In the genomic region with DNA sequence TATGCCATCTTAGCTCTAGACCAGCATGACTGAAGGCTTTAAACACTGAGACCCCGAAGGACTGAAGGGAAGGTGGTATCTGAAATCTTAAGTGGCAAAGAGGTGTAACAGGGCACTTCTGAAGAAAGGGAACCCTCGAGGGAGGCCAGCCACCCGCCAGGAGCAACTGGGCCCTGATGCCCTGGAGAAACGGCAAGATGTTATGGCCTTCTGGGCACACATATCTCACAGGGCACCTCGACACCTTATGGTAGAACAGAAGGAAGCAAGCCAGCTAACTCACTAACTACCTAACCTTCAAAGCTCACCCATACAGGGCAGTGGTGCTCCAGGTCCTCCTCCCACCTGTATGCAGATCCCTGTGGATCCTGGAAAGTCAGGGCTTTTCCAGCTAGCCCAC, we compare ENCODE assay signal across 15 mouse cellular contexts. TPM values are rescaled to one million over a fixed set of nuclear protein-coding genes. Genes with fewer than 3 reads are reported as not detected.
DNase-seq lines count a peak whose midpoint lies in the region; ATAC-seq lines count a peak whose summit lies in the region.
"Had no signal": no experiment of that assay in that cellular context is flagged by ENCODE, and none has a peak within 500 bp of the region (broad histone marks: within the 10 kb centered on the region; RNA-seq: fewer than 3 reads in every experiment).

No protein-coding gene starts in this region.

- H3K27me3 ChIP-seq in liver, embryonic 12.5 days (replicated peaks): no peaks in the 10 kb centered on the region
- no peaks in the 10 kb centered on the region for H3K27me3 ChIP-seq in liver, embryonic 11.5 days (replicated peaks; ENCODE audit: control insufficient read depth, insufficient read depth, low read length)
- H3K27me3 ChIP-seq in embryonic facial prominence, embryonic 12.5 days: no peaks in the 10 kb centered on the region
- no peaks in the 10 kb centered on the region for H3K27me3 ChIP-seq in forebrain, embryonic 16.5 days (replicated peaks; ENCODE audit: control insufficient read depth, insufficient read depth, low read length)
- H3K27me3 ChIP-seq in midbrain, embryonic 14.5 days (ENCODE audit: control insufficient read depth, insufficient read depth, low read length): no peaks in the 10 kb centered on the region
- no peaks in the 10 kb centered on the region for H3K27me3 ChIP-seq in heart, embryonic 12.5 days (replicated peaks)
- H3K27me3 ChIP-seq: lung, embryonic 15.5 days had no signal

- no peak for ATAC-seq in liver, embryonic 12.5 days
- no peak for ATAC-seq in liver, embryonic 11.5 days (replicated peaks; ENCODE audit: low FRiP score)
- ATAC-seq in embryonic facial prominence, embryonic 12.5 days (ENCODE audit: insufficient number of reproducible peaks, insufficient read depth, low FRiP score, low TSS enrichment): no peak
- no peak for ATAC-seq in forebrain, embryonic 16.5 days
- no peak for ATAC-seq in midbrain, embryonic 14.5 days (ENCODE audit: low FRiP score, low TSS enrichment)
- no peak for ATAC-seq in heart, embryonic 12.5 days (ENCODE audit: insufficient number of reproducible peaks, low FRiP score)
- ATAC-seq: CD4-positive, CD25-positive, alpha-beta regulatory T cell, adult 4 months had no signal

- H3K4me2 ChIP-seq in liver, embryonic 12.5 days: peak overlapping the region; percentile 93; the same call in 1 of the 2 replicates
- no peak overlapping the region for H3K4me2 ChIP-seq in liver, embryonic 11.5 days
- peak overlapping the region; percentile 81; the same call in 1 of the 2 replicates for H3K4me2 ChIP-seq in embryonic facial prominence, embryonic 12.5 days (replicated peaks)
- H3K4me2 ChIP-seq in forebrain, embryonic 16.5 days (ENCODE audit: low read length): 0 out of 2 replicates have a peak overlapping the region, but pooled peaks have one; percentile 72
- peak overlapping the region; percentile 63 for H3K4me2 ChIP-seq in midbrain, embryonic 14.5 days (ENCODE audit: low read length)
- no peak overlapping the region for H3K4me2 ChIP-seq in heart, embryonic 12.5 days

- 68% methylated on average over 5 of the region's 5 CpGs for WGBS in liver, embryonic 12.5 days (ENCODE audit: insufficient replicate concordance)
- WGBS in liver, embryonic 11.5 days: 86% methylated on average over 5 of the region's 5 CpGs
- 93% methylated on average over 5 of the region's 5 CpGs for WGBS in embryonic facial prominence, embryonic 12.5 days
- 92% methylated on average over 5 of the region's 5 CpGs for WGBS in forebrain, embryonic 16.5 days
- WGBS in midbrain, embryonic 14.5 days: 98% methylated on average over 5 of the region's 5 CpGs
- 85% methylated on average over 5 of the region's 5 CpGs for WGBS in heart, embryonic 12.5 days

- 0 out of 2 replicates have a peak, but pooled peaks cover 2% of the 10 kb centered on the region for H3K9me3 ChIP-seq in liver, embryonic 12.5 days (replicated peaks)
- H3K9me3 ChIP-seq in liver, embryonic 11.5 days (ENCODE audit: control insufficient read depth, low read length): no peaks in the 10 kb centered on the region
- H3K9me3 ChIP-seq in embryonic facial prominence, embryonic 12.5 days: no peaks in the 10 kb centered on the region
- no peaks in the 10 kb centered on the region for H3K9me3 ChIP-seq in forebrain, embryonic 16.5 days (ENCODE audit: control insufficient read depth, low read length)
- H3K9me3 ChIP-seq in midbrain, embryonic 14.5 days (ENCODE audit: control insufficient read depth, low read length): no peaks in the 10 kb centered on the region
- no peaks in the 10 kb centered on the region for H3K9me3 ChIP-seq in heart, embryonic 12.5 days (replicated peaks)
- H3K9me3 ChIP-seq: lung, embryonic 15.5 days had no signal

- no peak overlapping the region for H3K4me3 ChIP-seq in liver, embryonic 12.5 days
- H3K4me3 ChIP-seq in liver, embryonic 11.5 days (ENCODE audit: low read depth, low read length): no peak overlapping the region
- no peak overlapping the region for H3K4me3 ChIP-seq in embryonic facial prominence, embryonic 12.5 days
- H3K4me3 ChIP-seq in forebrain, embryonic 16.5 days (replicated peaks; ENCODE audit: low read length): no peak overlapping the region
- peak overlapping the region; percentile 76; the same call in 1 of the 2 replicates for H3K4me3 ChIP-seq in midbrain, embryonic 14.5 days (replicated peaks; ENCODE audit: low read depth, low read length)
- H3K4me3 ChIP-seq in heart, embryonic 12.5 days: no peak overlapping the region

- peaks cover 18% of the 10 kb centered on the region for H3K36me3 ChIP-seq in liver, embryonic 12.5 days
- peaks cover 3% of the 10 kb centered on the region for H3K36me3 ChIP-seq in liver, embryonic 11.5 days (ENCODE audit: control insufficient read depth, insufficient read depth, low read length)
- peaks cover 13% of the 10 kb centered on the region for H3K36me3 ChIP-seq in embryonic facial prominence, embryonic 12.5 days
- peaks cover 9% of the 10 kb centered on the region; the same call in 1 of the 2 replicates for H3K36me3 ChIP-seq in forebrain, embryonic 16.5 days (ENCODE audit: control insufficient read depth, insufficient read depth)
- H3K36me3 ChIP-seq in midbrain, embryonic 14.5 days (ENCODE audit: control insufficient read depth, insufficient read depth, low read length): peaks cover 13% of the 10 kb centered on the region
- peaks cover 11% of the 10 kb centered on the region for H3K36me3 ChIP-seq in heart, embryonic 12.5 days

- 0 out of 2 replicates have a peak overlapping the region, but pooled peaks have one; percentile 90 for H3K9ac ChIP-seq in liver, embryonic 12.5 days
- H3K9ac ChIP-seq in liver, embryonic 11.5 days (ENCODE audit: low read depth, low read length): no peak overlapping the region
- H3K9ac ChIP-seq in embryonic facial prominence, embryonic 12.5 days: no peak overlapping the region
- H3K9ac ChIP-seq in forebrain, embryonic 16.5 days (replicated peaks; ENCODE audit: low read depth, low read length): no peak overlapping the region
- H3K9ac ChIP-seq in midbrain, embryonic 14.5 days (replicated peaks; ENCODE audit: low read length): no peak overlapping the region
- H3K9ac ChIP-seq in heart, embryonic 12.5 days: no peak overlapping the region
- H3K9ac ChIP-seq: lung, embryonic 15.5 days had no signal

- peaks cover 52% of the 10 kb centered on the region for H3K4me1 ChIP-seq in liver, embryonic 12.5 days
- H3K4me1 ChIP-seq in liver, embryonic 11.5 days (replicated peaks; ENCODE audit: control insufficient read depth, insufficient read depth, low read length): peaks cover 13% of the 10 kb centered on the region
- H3K4me1 ChIP-seq in embryonic facial prominence, embryonic 12.5 days: peaks cover 24% of the 10 kb centered on the region; the same call in 1 of the 2 replicates
- H3K4me1 ChIP-seq in forebrain, embryonic 16.5 days (replicated peaks; ENCODE audit: control insufficient read depth, insufficient read depth, low read length): peaks cover 19% of the 10 kb centered on the region
- peaks cover 18% of the 10 kb centered on the region for H3K4me1 ChIP-seq in midbrain, embryonic 14.5 days (ENCODE audit: control insufficient read depth, insufficient read depth, low read length)
- peaks cover 25% of the 10 kb centered on the region for H3K4me1 ChIP-seq in heart, embryonic 12.5 days (replicated peaks)

- H3K27ac ChIP-seq in liver, embryonic 12.5 days: no peak overlapping the region
- H3K27ac ChIP-seq in liver, embryonic 11.5 days (ENCODE audit: low read depth, low read length): no peak overlapping the region
- 0 out of 2 replicates have a peak overlapping the region, but pooled peaks have one; percentile 30 for H3K27ac ChIP-seq in embryonic facial prominence, embryonic 12.5 days
- no peak overlapping the region for H3K27ac ChIP-seq in forebrain, embryonic 16.5 days (ENCODE audit: low read length)
- H3K27ac ChIP-seq in midbrain, embryonic 14.5 days (replicated peaks; ENCODE audit: low read depth, low read length): no peak overlapping the region
- H3K27ac ChIP-seq in heart, embryonic 12.5 days (ENCODE audit: poor library complexity, severe bottlenecking): no peak overlapping the region
- H3K27ac ChIP-seq: kidney, postnatal 0 days; lung, embryonic 15.5 days had no signal

- no peak for DNase-seq in liver, embryonic 11.5 days (ENCODE audit: low spot score)
- DNase-seq in midbrain, embryonic 14.5 days: no peak
- no peak for DNase-seq in kidney, postnatal 4 days
- DNase-seq in adrenal gland, postnatal 25 days: no peak
- DNase-seq: spleen, adult 18-20 months had no signal

RNA-seq across cellular contexts. Expression of gene Pip4k2b, which starts 2.3 kb away (rescaled TPM):
- 0.92 and 1.1 TPM in 2 replicates for polyA plus RNA-seq in liver, embryonic 12.5 days (2016; fragmentation: Nextera tagmentation; extraction: Ambion mirVana)
- 0.95 and 1.7 TPM in 2 replicates for polyA plus RNA-seq in liver, embryonic 11.5 days (2014; fragmentation: Nextera tagmentation; extraction: Ambion mirVana)
- 2.6 and 3.0 TPM in 2 replicates for polyA plus RNA-seq in embryonic facial prominence, embryonic 12.5 days (2016; fragmentation: Nextera tagmentation; extraction: Ambion mirVana)
- polyA plus RNA-seq in forebrain, embryonic 16.5 days (2015; fragmentation: Nextera tagmentation; extraction: Ambion mirVana): 4.1 and 4.7 TPM in 2 replicates
- 4.8 and 7.7 TPM in 2 replicates for polyA plus RNA-seq in midbrain, embryonic 14.5 days (2014; fragmentation: Nextera tagmentation; extraction: Ambion mirVana)
- 28.7 and 30.7 TPM in 2 replicates for total RNA-seq in adrenal gland, postnatal 25 days (2021)
- 1.3 and 1.4 TPM in 2 replicates for polyA plus RNA-seq in heart, embryonic 12.5 days (2016; fragmentation: Nextera tagmentation; extraction: Ambion mirVana)

RNA-seq across cellular contexts. Expression of gene Cwc25, which starts 24.2 kb away (rescaled TPM):
- polyA plus RNA-seq in liver, embryonic 12.5 days (2016; fragmentation: Nextera tagmentation; extraction: Ambion mirVana): 10.7 and 10.9 TPM in 2 replicates
- polyA plus RNA-seq in liver, embryonic 11.5 days (2014; fragmentation: Nextera tagmentation; extraction: Ambion mirVana): 12.9 and 13.1 TPM in 2 replicates
- polyA plus RNA-seq in embryonic facial prominence, embryonic 12.5 days (2016; fragmentation: Nextera tagmentation; extraction: Ambion mirVana): 23.1 and 24.8 TPM in 2 replicates
- polyA plus RNA-seq in forebrain, embryonic 16.5 days (2015; fragmentation: Nextera tagmentation; extraction: Ambion mirVana): 17.1 and 19.5 TPM in 2 replicates
- 10.9 and 13.2 TPM in 2 replicates for polyA plus RNA-seq in midbrain, embryonic 14.5 days (2014; fragmentation: Nextera tagmentation; extraction: Ambion mirVana)
- 19.5 and 22.6 TPM in 2 replicates for total RNA-seq in adrenal gland, postnatal 25 days (2021)
- polyA plus RNA-seq in heart, embryonic 12.5 days (2016; fragmentation: Nextera tagmentation; extraction: Ambion mirVana): 10.9 and 11.4 TPM in 2 replicates

RNA-seq across cellular contexts. Expression of gene 1700001P01Rik, which starts 33.6 kb away (rescaled TPM):
- not detected in 2 replicates for polyA plus RNA-seq in liver, embryonic 12.5 days (2016; fragmentation: Nextera tagmentation; extraction: Ambion mirVana)
- 0.64 TPM in 1 of 2 replicates, not detected in the other for polyA plus RNA-seq in liver, embryonic 11.5 days (2014; fragmentation: Nextera tagmentation; extraction: Ambion mirVana)
- 0.39 TPM in 1 of 2 replicates, not detected in the other for polyA plus RNA-seq in embryonic facial prominence, embryonic 12.5 days (2016; fragmentation: Nextera tagmentation; extraction: Ambion mirVana)
- 0.57 and 0.85 TPM in 2 replicates for polyA plus RNA-seq in forebrain, embryonic 16.5 days (2015; fragmentation: Nextera tagmentation; extraction: Ambion mirVana)
- polyA plus RNA-seq in midbrain, embryonic 14.5 days (2014; fragmentation: Nextera tagmentation; extraction: Ambion mirVana): not detected in 2 replicates
- not detected in 2 replicates for total RNA-seq in adrenal gland, postnatal 25 days (2021)
- not detected in 2 replicates for polyA plus RNA-seq in heart, embryonic 12.5 days (2016; fragmentation: Nextera tagmentation; extraction: Ambion mirVana)
- total RNA-seq: adrenal gland, adult 18-20 months; heart, postnatal 25 days; monocyte, adult 5-6 weeks had no signal
- polyA plus RNA-seq: CD4-positive, CD25-positive, alpha-beta regulatory T cell, adult 4 months; kidney, postnatal 0 days had no signal

RNA-seq across cellular contexts. Expression of gene Psmb3, which starts 39.0 kb away (rescaled TPM):
- 364 and 370 TPM in 2 replicates for polyA plus RNA-seq in liver, embryonic 12.5 days (2016; fragmentation: Nextera tagmentation; extraction: Ambion mirVana)
- polyA plus RNA-seq in liver, embryonic 11.5 days (2014; fragmentation: Nextera tagmentation; extraction: Ambion mirVana): 558 and 561 TPM in 2 replicates
- polyA plus RNA-seq in embryonic facial prominence, embryonic 12.5 days (2016; fragmentation: Nextera tagmentation; extraction: Ambion mirVana): 447 and 479 TPM in 2 replicates
- polyA plus RNA-seq in forebrain, embryonic 16.5 days (2015; fragmentation: Nextera tagmentation; extraction: Ambion mirVana): 403 and 431 TPM in 2 replicates
- polyA plus RNA-seq in midbrain, embryonic 14.5 days (2014; fragmentation: Nextera tagmentation; extraction: Ambion mirVana): 456 and 503 TPM in 2 replicates
- 216 and 226 TPM in 2 replicates for total RNA-seq in adrenal gland, postnatal 25 days (2021)
- 342 and 374 TPM in 2 replicates for polyA plus RNA-seq in heart, embryonic 12.5 days (2016; fragmentation: Nextera tagmentation; extraction: Ambion mirVana)

RNA-seq across cellular contexts. Expression of gene Rpl23, which starts 40.1 kb away (rescaled TPM):
- polyA plus RNA-seq in liver, embryonic 12.5 days (2016; fragmentation: Nextera tagmentation; extraction: Ambion mirVana): 462 and 473 TPM in 2 replicates
- polyA plus RNA-seq in liver, embryonic 11.5 days (2014; fragmentation: Nextera tagmentation; extraction: Ambion mirVana): 756 and 842 TPM in 2 replicates
- 474 and 481 TPM in 2 replicates for polyA plus RNA-seq in embryonic facial prominence, embryonic 12.5 days (2016; fragmentation: Nextera tagmentation; extraction: Ambion mirVana)
- polyA plus RNA-seq in forebrain, embryonic 16.5 days (2015; fragmentation: Nextera tagmentation; extraction: Ambion mirVana): 298 and 306 TPM in 2 replicates
- 363 and 413 TPM in 2 replicates for polyA plus RNA-seq in midbrain, embryonic 14.5 days (2014; fragmentation: Nextera tagmentation; extraction: Ambion mirVana)
- 741 and 851 TPM in 2 replicates for total RNA-seq in adrenal gland, postnatal 25 days (2021)
- polyA plus RNA-seq in heart, embryonic 12.5 days (2016; fragmentation: Nextera tagmentation; extraction: Ambion mirVana): 404 and 410 TPM in 2 replicates

Comparison
In these comparisons a context has a peak if more than half of its experiments do, and no peak if none do; other contexts are left out.
1. H3K4me2 ChIP-seq: peak in liver, embryonic 12.5 days (single experiment), embryonic facial prominence, embryonic 12.5 days (single experiment), forebrain, embryonic 16.5 days (single experiment) and midbrain, embryonic 14.5 days (single experiment); none in liver, embryonic 11.5 days (single experiment) and heart, embryonic 12.5 days (single experiment).